Mouse (Mus musculus): ENCODE measurements around the gene Hist2h2aa1.
"Not testable (repeated sequence)": the region's sequence is repeated elsewhere in the genome, so short reads cannot be mapped to it uniquely, and the experiment has no call there.

DNA sequence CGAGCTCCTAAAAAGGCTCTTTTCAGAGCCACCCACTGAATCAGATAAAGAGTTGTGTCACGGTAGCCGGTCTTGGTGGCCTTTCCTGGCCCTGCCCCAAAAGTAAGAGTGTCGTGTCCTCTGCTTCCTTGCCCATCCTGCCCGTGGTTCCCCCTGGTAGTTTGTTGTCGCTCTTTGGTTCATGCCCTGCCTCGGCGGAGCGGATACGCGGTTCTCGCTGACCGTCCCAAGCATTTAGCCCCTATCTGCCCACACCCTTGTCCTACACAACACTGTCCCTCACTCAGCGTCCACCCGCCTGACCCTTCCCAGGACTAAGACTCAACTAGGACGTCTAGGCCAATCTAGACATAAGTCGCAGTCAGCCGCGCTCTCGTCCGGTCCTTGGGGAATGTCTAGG lies 721 bp downstream of the Hist2h2aa1 start:
- not testable (repeated sequence) for TF ChIP-seq POLR2A (IDR thresholded peaks at IDR 0.05; ENCODE audit: borderline replicate concordance, insufficient read depth, low read length); CTCF (IDR thresholded peaks at IDR 0.05; ENCODE audit: borderline replicate concordance, insufficient read depth, low read depth, low read length)

Measured in cerebellum, adult 2 months (tissue).